Mouse (Mus musculus) heart, adult 2 months (tissue): Measurements from ENCODE around the gene Dmrtc2.

ENCODE experiments used
- CTCF ChIP-seq: fragments of 200-600 bp; IDR thresholded peaks from 2 replicates; pipeline ENCODE4 v1.8.1; 2022; ENCODE audit warnings: antibody characterized with exemption, mild to moderate bottlenecking, moderate library complexity
- EP300 ChIP-seq: fragments of 200-500 bp; IDR thresholded peaks from 2 replicates; pipeline ENCODE4 v1.6.1; 2011; ENCODE audit warnings: low read depth, low read length, control low read depth; ENCODE audit not compliant: insufficient read depth

- TF ChIP-seq CTCF (no peak), EP300 (no peak)
Observed at GRCm38 (mm10) chr7:24877588-24877987, 7.7 kb downstream of the Dmrtc2 start.
